Mouse (Mus musculus) ovary, postnatal 36 days (tissue): ENCODE data around the gene Spdye4c.

ENCODE experiments used
- DNase-seq: peaks from one replicate; pipeline ENCODE4 v3.0.0; 2022; ENCODE audit warnings: low spot score, mixed read lengths

The Spdye4c gene

GRCm38 (mm10) chr2:128590909-128591308, at the start of gene Spdye4c:
TSS of gene Spdye4c (plus strand) at chr2:128591209.
- DNase-seq, result no peak

DNA sequence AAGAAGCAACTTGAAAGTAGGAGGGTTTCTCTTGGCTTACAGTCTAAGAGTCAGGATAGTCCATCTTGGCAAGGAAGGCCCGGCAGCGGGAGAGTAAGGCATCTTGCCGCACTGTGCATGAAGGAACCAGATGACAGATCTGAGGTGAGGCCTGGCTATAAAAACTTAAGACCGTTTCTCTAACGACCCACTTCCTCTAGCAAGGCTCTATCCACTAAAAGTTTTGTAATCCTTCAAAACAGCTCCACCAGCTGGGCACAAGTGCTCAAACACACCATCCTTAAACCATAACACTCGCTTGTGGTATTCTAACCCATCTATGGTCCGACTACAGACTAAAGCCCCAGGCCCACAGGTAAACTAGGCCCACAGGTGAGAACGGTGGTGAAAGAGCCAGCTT, 47.5 kb upstream of the Spdye4c start:
- no peak for DNase-seq

- DNase-seq, result no peak
Measured at GRCm38 (mm10) chr2:128544421-128545137, 46.4 kb upstream of the Spdye4c start.

- no peak for DNase-seq
Measured at GRCm38 (mm10) chr2:128545447-128545846, 45.6 kb upstream of the Spdye4c start.

DNA sequence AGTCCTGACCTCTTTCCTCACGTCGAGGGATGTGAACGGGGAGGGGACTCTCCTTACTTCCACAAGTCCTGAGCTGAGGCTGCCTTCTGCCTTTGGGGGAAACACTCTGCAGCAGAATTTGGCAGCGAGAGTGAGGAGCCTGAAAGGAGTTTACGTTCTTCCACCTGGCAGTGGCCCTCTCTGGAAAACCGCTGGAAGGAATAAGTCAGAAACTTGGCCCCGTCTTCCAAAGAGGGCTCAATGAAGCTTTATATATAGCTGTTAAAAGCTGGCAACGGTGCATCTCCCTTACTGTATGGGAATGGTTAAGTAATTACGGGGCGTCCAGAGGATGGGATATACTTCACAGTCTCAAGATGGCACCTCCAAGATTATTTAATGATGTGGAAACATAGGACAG, 43.9 kb upstream of the Spdye4c start:
- no peak for DNase-seq

- DNase-seq, result no peak
Measured at GRCm38 (mm10) chr2:128548262-128548661, 42.7 kb upstream of the Spdye4c start.

GRCm38 (mm10) chr2:128549561-128549960, 41.4 kb upstream of the Spdye4c start:
- no peak for DNase-seq

- no peak for DNase-seq
Measured at GRCm38 (mm10) chr2:128549963-128550362, 41.0 kb upstream of the Spdye4c start.

DNA sequence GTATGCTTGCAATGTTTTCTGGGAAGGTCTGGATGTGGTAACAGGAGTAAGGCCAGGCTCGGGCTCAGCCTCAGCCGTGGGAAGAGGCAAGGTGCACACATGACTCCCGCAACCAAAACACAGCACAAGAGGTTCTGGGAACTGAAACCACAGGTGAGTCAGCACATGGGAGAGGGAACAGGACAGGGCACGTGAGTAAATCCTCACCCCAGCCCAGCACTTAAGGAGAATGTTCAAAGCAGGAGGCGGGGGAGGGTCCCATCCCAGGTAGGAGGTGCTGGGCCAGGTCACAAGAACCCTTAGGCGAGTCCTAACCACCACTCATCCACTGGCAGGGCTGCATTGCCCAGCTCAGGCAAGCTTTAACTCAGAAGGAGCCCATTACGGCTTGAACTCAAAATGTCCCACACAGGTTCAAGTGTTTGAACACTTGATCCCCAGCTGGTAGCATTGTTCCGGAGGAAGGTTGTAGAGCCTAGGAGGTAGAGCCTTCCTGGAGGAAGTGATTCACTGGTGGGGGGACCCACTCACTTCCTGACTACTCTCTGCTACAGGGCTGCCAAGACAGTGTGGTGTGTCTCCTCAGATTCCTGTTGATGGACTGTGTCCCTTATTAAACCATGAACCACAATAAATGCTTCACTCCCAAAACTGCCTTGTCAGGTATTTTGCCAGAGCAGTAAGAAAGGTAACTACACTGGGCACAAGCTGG, 38.8 kb upstream of the Spdye4c start:
- DNase-seq, result no peak

- DNase-seq, result no peak
Measured at GRCm38 (mm10) chr2:128552798-128553720, 38.0 kb upstream of the Spdye4c start.

DNA sequence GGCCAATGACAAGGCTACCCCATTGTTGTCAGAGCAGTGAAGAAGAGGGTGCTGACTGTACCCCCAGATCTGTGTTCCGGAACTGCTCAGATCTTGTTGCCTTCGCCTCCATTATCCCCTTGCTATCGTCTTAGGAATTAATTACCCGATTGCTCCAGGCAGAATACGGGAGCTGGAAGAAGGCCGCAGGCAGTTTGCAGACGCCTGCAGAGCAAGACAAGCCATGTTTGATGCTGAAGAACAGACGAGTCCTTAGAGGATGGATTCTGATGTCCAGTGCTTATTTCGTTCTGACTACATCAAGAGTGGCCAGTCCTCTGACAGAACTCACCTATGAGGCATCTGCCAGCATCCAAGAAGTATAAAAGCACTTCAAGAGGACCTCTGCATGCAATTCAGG, 35.9 kb upstream of the Spdye4c start:
- DNase-seq, result no peak

GRCm38 (mm10) chr2:128564195-128564594, 26.8 kb upstream of the Spdye4c start:
- DNase-seq, result no peak

DNA sequence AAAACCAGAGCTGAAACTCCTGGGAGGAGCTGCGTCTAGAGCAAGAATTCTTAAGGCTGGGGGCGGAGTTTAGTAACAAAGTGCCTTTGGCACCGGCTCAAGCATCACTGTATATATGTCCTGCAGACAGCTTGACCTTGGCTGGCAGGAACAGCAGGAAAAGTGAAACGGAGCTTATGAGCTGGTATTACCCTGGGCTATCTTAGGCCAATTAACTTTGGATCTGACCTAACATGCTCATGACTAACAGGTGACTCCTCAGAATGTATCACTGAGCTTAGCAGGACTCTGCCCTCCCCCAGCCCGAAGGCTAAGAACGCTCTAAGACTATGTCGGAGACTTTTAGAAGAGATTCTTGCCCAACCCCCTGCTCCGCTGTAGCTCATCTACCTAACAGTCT, 25.1 kb upstream of the Spdye4c start:
- DNase-seq, result no peak

DNA sequence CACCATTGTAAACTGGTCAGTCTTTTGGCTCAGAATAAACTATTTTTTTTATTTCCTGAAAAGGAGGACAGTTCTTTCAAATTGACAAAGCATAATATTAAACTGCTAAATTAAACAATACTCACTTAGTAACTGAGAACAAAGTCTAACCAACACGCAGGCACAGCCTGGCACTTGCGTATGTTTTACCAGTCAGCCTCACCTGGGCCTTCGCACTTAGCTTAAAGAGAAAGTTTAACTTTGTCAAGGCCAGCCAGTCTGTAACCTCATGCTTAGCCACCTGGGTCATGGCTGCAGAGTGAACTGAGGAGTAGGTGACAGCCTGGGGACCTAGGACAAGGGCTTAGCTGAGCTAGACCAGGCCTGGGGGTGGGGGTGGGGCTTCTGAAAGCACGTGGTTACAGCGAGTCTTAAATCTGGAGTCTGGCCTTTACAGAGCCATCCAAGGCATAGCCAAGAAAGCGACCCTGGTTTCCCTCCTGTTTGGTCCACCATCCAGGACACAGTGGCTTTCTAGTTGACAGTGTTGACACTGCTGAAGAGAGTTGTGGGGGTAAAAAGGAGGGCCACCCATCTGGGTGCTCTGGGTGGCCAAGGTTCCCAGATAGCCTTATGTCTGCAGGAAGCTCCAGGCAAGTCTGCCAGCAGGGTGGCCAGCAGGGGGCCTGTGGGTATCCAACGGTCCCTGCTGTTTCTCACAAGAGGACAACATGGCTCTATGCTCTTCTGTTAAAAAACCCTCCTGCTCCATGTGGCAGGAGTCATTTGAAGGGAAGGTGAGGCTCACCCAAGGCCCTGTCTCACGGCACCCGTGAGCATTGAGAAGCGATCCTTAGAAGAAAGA, 24.5 kb upstream of the Spdye4c start:
- DNase-seq, result peak; percentile 57

DNA sequence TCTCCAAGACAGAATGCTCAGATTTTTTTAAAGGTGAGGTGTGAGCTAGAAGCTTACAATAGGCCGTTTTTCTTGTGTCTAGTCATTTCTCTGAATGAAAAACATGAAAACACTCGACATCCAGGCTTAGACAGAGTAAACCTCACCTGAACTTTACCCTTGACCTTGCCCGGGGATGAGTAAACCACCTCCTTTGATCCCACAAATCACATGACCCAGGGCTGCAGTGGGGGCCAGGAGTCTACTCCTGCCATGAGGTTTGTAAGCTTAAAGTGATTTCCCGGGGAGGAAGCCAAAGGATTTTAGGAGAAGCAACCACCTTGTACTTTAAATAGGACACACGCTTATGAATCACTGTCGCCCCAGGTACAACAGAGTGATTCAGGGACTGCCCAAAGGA, 23.0 kb upstream of the Spdye4c start:
- no peak for DNase-seq

GRCm38 (mm10) chr2:128568490-128568889, 22.5 kb upstream of the Spdye4c start:
- DNase-seq, result no peak

DNA sequence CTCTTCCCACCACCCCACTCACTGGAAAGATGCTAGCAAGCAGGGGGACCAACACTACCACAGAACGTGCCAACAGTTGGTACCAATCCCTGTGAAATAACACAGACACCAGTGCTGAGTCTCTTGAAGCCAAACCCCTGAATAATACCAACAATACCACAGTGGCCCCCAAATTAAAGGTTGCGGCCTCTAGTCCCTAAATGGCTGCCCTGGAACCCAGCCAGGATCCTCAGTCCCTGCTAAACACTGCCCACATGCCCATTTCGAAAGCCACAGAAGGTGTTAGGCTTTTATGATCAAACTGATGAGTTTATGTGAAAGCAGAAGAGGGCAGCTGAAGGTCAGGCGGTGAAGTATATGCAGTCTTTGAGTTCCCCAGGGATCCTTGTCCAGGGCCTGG, 20.0 kb upstream of the Spdye4c start:
- no peak for DNase-seq

DNA sequence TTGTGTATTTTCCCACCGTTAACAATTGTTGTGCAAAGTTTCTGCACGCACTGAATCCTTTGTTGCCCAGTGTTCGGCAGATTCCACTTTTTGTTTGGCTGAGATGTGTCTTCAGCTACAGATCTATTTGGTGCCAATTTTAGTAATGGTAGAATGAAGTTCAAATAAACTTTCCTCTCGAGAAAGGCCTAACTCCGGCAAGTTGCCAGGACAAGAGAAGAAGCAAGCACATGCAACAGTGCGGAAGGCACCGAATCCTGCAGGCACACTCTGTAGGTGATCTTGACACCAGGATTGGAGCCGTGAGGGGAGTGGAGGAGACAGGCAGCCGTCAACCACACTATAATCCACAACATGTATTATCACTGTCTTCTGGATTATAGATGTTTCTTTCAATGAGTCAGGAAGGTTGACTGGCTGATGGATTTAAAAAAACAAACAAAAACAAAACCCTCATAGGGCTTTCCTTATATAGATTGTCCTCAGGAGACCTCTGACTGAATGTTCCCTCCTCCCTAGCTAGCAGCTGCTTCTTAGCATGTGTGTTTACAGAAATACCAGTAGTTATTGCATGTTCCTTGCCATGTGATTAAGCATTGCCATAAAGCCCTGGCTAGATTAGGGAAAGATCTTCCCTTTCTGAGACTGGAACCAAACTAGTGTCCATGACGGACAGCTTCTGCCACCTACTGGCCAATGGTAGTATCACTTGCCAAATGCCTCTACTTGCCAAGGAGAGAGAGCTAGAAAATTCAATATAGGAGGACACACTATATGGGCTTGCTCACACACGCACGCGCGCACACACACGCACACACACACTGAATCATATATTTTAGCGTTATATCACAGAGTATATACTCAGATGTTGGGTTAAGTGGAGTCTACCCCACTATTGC, 18.0 kb upstream of the Spdye4c start:
- peak; percentile 70 for DNase-seq

- no peak for DNase-seq
Measured at GRCm38 (mm10) chr2:128582881-128583280, 8.1 kb upstream of the Spdye4c start.

GRCm38 (mm10) chr2:128592301-128592700, 1.3 kb downstream of the Spdye4c start:
- no peak for DNase-seq

DNA sequence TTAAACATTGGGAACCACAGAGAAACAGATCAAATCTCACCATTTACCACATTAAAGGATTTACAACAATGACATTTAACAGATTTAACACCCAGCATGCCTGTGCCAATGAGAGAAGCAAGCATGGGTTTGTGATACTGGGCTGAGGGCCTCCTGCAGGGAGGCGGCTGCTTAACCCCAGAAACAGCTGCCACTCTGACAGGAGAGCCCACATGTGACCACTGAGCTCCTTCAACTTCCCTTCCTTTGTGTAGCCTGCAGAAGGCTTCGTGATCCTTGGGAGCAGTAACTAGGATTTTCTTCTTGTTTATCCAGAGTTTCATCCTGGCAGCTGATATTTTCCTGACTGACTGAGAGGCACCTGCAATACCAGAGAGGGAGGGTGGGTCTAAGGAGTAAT, 10.5 kb downstream of the Spdye4c start:
- no peak for DNase-seq
